Mouse (Mus musculus) liver, embryonic 14.5 days (tissue): Measurements from ENCODE around the gene Palm.

Source experiments
- CTCF ChIP-seq: IDR thresholded peaks from 2 replicates; pipeline ENCODE4 v1.5.1; 2016; ENCODE audit warnings: antibody characterized with exemption, low read depth, control low read depth
- EP300 ChIP-seq: IDR thresholded peaks from 2 replicates; pipeline ENCODE4 v1.6.1; 2016; ENCODE audit warnings: antibody characterized with exemption, low read depth

GRCm38 (mm10) chr10:79858416-79859074, 65.2 kb downstream of the Palm start:
- no peak for TF ChIP-seq CTCF
- no peak for TF ChIP-seq EP300
